Mouse (Mus musculus): ENCODE measurements around the gene Bmper. TPM values are rescaled to one million over a fixed set of nuclear protein-coding genes. Genes with fewer than 3 reads are reported as not detected.

The Bmper gene
- polyA plus RNA-seq, 1 experiment from 2014 or later: 4.0 TPM

DNA sequence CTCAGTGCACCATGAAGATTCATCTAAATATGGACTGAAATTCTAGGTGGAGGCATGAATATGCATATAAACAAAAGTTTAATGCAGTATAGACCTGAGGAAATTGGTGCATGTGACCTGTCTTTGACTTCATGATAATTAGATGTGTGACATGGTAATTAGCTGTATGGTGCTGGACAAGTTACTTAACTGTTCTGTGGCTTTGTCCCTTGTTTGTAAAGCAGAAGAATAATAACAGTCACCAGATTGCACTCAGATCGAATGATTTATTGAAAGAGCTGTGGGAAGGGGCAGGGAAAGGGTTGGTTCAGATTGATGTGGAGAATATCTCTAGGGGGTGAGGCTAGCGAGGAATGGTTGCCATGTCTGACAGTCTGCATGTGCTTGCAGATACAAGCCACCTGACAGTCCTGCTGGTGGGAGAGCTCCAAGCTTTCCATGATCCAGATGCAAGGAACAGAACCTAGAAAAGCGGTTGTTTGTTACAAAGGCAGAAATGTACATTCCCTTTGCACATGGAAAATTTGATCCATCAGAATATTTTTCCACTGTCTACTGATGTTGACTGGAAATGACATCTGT is 110.3 kb downstream of the Bmper start:
- H3K4me2 ChIP-seq (replicated peaks; ENCODE audit: low read depth): no peak overlapping the region
- H3K4me3 ChIP-seq (ENCODE audit: low read depth, low read length): no peak overlapping the region
- 53% methylated on average over 3 of the region's 3 CpGs for WGBS
- no peaks in the 10 kb centered on the region for H3K9me3 ChIP-seq (ENCODE audit: control insufficient read depth, low read length)
- H3K4me1 ChIP-seq (replicated peaks; ENCODE audit: control insufficient read depth, insufficient read depth): no peaks in the 10 kb centered on the region
- TF ChIP-seq CTCF (IDR thresholded peaks at IDR 0.05; ENCODE audit: low read depth): no peak
- TF ChIP-seq EP300 (optimal IDR thresholded peaks at IDR 0.05): no peak
- no peak for ATAC-seq (ENCODE audit: low FRiP score, low TSS enrichment)
- no peak for DNase-seq (ENCODE audit: low spot score)
- H3K27ac ChIP-seq (replicated peaks): no peak overlapping the region
- no peaks in the 10 kb centered on the region for H3K27me3 ChIP-seq (ENCODE audit: control insufficient read depth, insufficient read depth, low read length)
- no peak overlapping the region for H3K9ac ChIP-seq (ENCODE audit: low read length)
- H3K36me3 ChIP-seq (ENCODE audit: control insufficient read depth, insufficient read depth, low read length): no peaks in the 10 kb centered on the region

DNA sequence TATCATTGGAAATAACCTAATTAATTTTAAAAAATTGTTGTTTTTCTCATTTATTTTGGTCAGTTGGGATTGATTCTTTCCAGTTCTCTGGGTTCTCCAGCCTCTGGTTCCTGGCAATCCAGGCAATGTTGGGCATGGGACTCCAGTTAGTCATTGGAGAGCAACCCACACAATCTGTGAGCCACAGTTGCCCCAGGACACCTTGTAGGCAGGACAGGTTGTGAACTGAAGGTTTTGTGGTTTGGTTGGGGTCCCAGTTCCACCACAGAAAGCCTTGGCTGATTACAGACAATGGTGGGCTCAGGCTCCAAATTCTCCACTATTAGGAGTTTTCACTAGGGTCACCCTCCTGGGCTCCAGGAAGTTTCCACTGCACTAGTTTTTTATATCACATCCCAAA is 117.7 kb downstream of the Bmper start:
- no peak overlapping the region for H3K4me2 ChIP-seq (replicated peaks; ENCODE audit: low read depth)
- ATAC-seq (ENCODE audit: low FRiP score, low TSS enrichment): no peak
- H3K4me3 ChIP-seq (ENCODE audit: low read depth, low read length): no peak overlapping the region
- DNase-seq (ENCODE audit: low spot score): no peak
- H3K9ac ChIP-seq (ENCODE audit: low read length): no peak overlapping the region
- no peaks in the 10 kb centered on the region for H3K36me3 ChIP-seq (ENCODE audit: control insufficient read depth, insufficient read depth, low read length)
- no peak overlapping the region for H3K27ac ChIP-seq (replicated peaks)
- H3K9me3 ChIP-seq (ENCODE audit: control insufficient read depth, low read length): no peaks in the 10 kb centered on the region
- no peak for TF ChIP-seq CTCF (IDR thresholded peaks at IDR 0.05; ENCODE audit: low read depth)
- no peak for TF ChIP-seq EP300 (optimal IDR thresholded peaks at IDR 0.05)
- no peaks in the 10 kb centered on the region for H3K27me3 ChIP-seq (ENCODE audit: control insufficient read depth, insufficient read depth, low read length)
- H3K4me1 ChIP-seq (replicated peaks; ENCODE audit: control insufficient read depth, insufficient read depth): no peaks in the 10 kb centered on the region

DNA sequence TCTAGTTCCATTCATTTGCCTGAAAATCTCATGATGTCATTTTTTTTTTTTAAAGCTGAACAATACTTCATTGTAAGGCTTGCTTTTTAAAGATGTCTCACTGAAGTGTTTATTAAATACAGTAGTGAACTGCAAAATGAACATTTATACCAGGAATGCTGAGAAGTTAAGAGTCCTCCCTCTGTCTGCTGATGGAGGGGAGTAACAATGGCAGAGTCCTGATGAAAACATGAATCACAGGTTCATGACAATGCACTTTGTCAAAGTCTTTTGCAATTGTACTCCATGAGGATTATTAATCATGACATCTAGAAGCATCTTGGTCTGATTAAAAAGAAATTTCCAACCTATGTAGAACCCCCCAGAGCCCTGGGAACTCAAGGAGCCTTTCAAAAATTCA is 118.4 kb downstream of the Bmper start:
- H3K27me3 ChIP-seq (ENCODE audit: control insufficient read depth, insufficient read depth, low read length): no peaks in the 10 kb centered on the region

DNA sequence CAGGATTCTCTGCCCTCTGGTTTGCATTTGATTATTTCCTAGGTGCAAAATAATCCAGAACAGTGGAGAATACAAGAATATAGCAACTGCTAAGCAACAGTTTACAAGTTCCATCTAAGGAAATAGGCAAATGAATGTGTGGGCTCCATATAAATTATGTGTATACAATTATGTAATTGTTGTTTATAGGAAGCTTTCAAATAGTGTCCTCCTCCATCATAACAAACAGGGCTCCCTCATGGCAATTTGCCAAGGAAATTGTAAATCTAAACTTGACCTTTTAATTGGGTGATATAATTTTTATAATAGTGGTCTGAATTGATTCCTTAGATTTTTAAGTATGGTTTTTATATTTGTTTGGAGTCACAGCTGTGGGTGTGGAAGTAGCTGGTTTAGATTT is 121.5 kb downstream of the Bmper start:
- Histone ChIP-seq H3K4me1 (replicated peaks; ENCODE audit: control insufficient read depth, insufficient read depth) (no peaks in the 10 kb centered on the region), H3K4me2 (replicated peaks; ENCODE audit: low read depth) (no peak overlapping the region), H3K27ac (replicated peaks) (no peak overlapping the region), H3K27me3 (ENCODE audit: control insufficient read depth, insufficient read depth, low read length) (no peaks in the 10 kb centered on the region), H3K36me3 (ENCODE audit: control insufficient read depth, insufficient read depth, low read length) (no peaks in the 10 kb centered on the region), H3K4me3 (ENCODE audit: low read depth, low read length) (no peak overlapping the region), H3K9me3 (ENCODE audit: control insufficient read depth, low read length) (no peaks in the 10 kb centered on the region), H3K9ac (ENCODE audit: low read length) (no peak overlapping the region)
- DNase-seq (ENCODE audit: low spot score) (no peak), ATAC-seq (ENCODE audit: low FRiP score, low TSS enrichment) (no peak)
- TF ChIP-seq EP300 (optimal IDR thresholded peaks at IDR 0.05) (no peak), CTCF (IDR thresholded peaks at IDR 0.05; ENCODE audit: low read depth) (no peak)

More for the DNA sequence above, 118.4 kb downstream of the Bmper start:
- Histone ChIP-seq H3K4me2 (replicated peaks; ENCODE audit: low read depth) (no peak overlapping the region), H3K36me3 (ENCODE audit: control insufficient read depth, insufficient read depth, low read length) (no peaks in the 10 kb centered on the region), H3K27ac (replicated peaks) (no peak overlapping the region), H3K4me1 (replicated peaks; ENCODE audit: control insufficient read depth, insufficient read depth) (no peaks in the 10 kb centered on the region), H3K9me3 (ENCODE audit: control insufficient read depth, low read length) (no peaks in the 10 kb centered on the region), H3K4me3 (ENCODE audit: low read depth, low read length) (no peak overlapping the region), H3K9ac (ENCODE audit: low read length) (no peak overlapping the region)
- ATAC-seq (ENCODE audit: low FRiP score, low TSS enrichment): no peak
- no peak for DNase-seq (ENCODE audit: low spot score)
- TF ChIP-seq CTCF (IDR thresholded peaks at IDR 0.05; ENCODE audit: low read depth) (no peak), EP300 (optimal IDR thresholded peaks at IDR 0.05) (no peak)

DNA sequence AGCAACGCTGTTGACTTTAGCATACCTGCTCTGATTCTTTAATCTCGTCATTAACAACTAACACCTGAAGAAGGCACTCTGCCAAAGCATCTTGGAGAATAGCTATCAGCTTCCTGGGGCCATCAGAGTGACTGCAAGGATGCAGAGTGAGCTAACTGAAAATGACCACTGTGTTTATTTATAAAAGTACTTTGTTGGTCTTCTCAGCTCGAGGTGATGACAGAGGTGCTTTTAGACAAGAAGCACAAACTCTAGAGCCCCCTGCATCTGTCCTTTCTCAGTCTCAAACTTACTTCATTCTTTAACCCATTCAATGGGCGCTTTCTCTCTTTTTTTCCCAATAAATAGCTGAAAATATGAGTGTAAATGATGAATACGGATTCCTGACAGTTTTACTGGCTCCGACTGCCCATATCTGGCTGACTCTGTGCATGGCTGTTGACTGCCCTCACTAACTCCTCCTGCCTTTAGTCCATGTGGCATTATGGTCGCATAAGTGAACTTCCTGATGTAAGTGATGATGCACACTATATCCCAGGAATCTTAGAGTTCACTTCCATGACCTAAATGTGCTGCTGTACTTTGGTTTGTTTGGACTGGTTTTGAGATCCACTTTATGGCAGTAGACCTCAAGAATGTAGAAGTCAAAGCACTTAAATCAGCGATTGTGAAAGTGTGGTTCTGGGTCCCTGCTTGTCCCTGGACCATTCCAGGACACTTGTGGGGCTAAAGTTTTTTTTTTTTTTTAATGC is 122.4 kb downstream of the Bmper start:
- Histone ChIP-seq H3K4me3 (ENCODE audit: low read depth, low read length) (no peak overlapping the region), H3K9me3 (ENCODE audit: control insufficient read depth, low read length) (no peaks in the 10 kb centered on the region), H3K27me3 (ENCODE audit: control insufficient read depth, insufficient read depth, low read length) (no peaks in the 10 kb centered on the region), H3K4me2 (replicated peaks; ENCODE audit: low read depth) (no peak overlapping the region), H3K9ac (ENCODE audit: low read length) (no peak overlapping the region), H3K27ac (replicated peaks) (no peak overlapping the region), H3K36me3 (ENCODE audit: control insufficient read depth, insufficient read depth, low read length) (no peaks in the 10 kb centered on the region), H3K4me1 (replicated peaks; ENCODE audit: control insufficient read depth, insufficient read depth) (no peaks in the 10 kb centered on the region)
- 61% methylated on average over 8 of the region's 8 CpGs for WGBS
- ATAC-seq (ENCODE audit: low FRiP score, low TSS enrichment): no peak
- TF ChIP-seq EP300 (optimal IDR thresholded peaks at IDR 0.05) (no peak), CTCF (IDR thresholded peaks at IDR 0.05; ENCODE audit: low read depth) (no peak)
- DNase-seq (ENCODE audit: low spot score): no peak

DNA sequence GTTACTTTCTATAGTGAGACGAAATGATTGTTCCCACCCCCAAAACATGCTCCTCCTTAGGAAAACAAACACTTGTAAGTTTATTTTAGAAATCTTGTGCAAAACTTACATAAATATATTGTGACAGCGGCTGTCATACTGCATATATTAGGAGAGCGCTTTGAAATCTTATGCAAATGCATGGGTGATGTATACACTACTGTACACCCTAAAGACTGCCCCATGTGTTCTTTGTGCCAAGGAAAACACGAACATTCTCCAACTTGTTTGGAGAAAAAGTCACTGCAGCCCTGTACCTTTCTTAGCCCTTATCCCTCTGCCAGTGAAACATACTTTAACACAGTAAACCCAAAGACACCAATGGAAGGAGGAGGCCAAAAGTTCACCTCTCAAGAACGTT is 126.7 kb downstream of the Bmper start:
- WGBS: 51% methylated on average over 5 of the region's 5 CpGs
- Histone ChIP-seq H3K9ac (ENCODE audit: low read length) (no peak overlapping the region), H3K9me3 (ENCODE audit: control insufficient read depth, low read length) (no peaks in the 10 kb centered on the region), H3K27ac (replicated peaks) (no peak overlapping the region), H3K36me3 (ENCODE audit: control insufficient read depth, insufficient read depth, low read length) (no peaks in the 10 kb centered on the region), H3K27me3 (ENCODE audit: control insufficient read depth, insufficient read depth, low read length) (no peaks in the 10 kb centered on the region), H3K4me1 (replicated peaks; ENCODE audit: control insufficient read depth, insufficient read depth) (no peaks in the 10 kb centered on the region), H3K4me3 (ENCODE audit: low read depth, low read length) (no peak overlapping the region), H3K4me2 (replicated peaks; ENCODE audit: low read depth) (no peak overlapping the region)
- no peak for ATAC-seq (ENCODE audit: low FRiP score, low TSS enrichment)
- TF ChIP-seq EP300 (optimal IDR thresholded peaks at IDR 0.05) (no peak), CTCF (IDR thresholded peaks at IDR 0.05; ENCODE audit: low read depth) (no peak)
- no peak for DNase-seq (ENCODE audit: low spot score)

Data from stomach, postnatal 0 days (tissue).